Mouse (Mus musculus) thymus, adult 2 months (tissue): Measurements from ENCODE around the gene Ninj1. TPM values are rescaled to one million over a fixed set of nuclear protein-coding genes. Genes with fewer than 3 reads are reported as not detected.

Experiments used
- DNase-seq: peaks from one replicate; pipeline ENCODE4 v3.0.0; 2021
- H3K27ac ChIP-seq: fragments of 200-500 bp; 2 replicates; pipeline ENCODE4 v1.5.1; 2012; ENCODE audit warnings: low read length, control low read depth; ENCODE audit not compliant: control insufficient read depth, insufficient read depth
- H3K27me3 ChIP-seq: fragments of 200-500 bp; 2 replicates; pipeline ENCODE4 v1.6.1; 2012; ENCODE audit warnings: mild to moderate bottlenecking, low read length, moderate library complexity, mixed read lengths; ENCODE audit not compliant: control insufficient read depth, insufficient read depth
- H3K36me3 ChIP-seq: fragments of 200-500 bp; 2 replicates; pipeline ENCODE4 v1.6.1; 2012; ENCODE audit warnings: mild to moderate bottlenecking, low read length, moderate library complexity; ENCODE audit not compliant: control insufficient read depth, insufficient read depth
- H3K4me1 ChIP-seq: fragments of 200-500 bp; replicated peaks from 2 replicates; pipeline ENCODE4 v1.6.1; 2012; ENCODE audit warnings: low read length; ENCODE audit not compliant: control insufficient read depth, insufficient read depth
- H3K4me3 ChIP-seq: fragments of 200-500 bp; 2 replicates; pipeline ENCODE4 v1.5.1; 2012; ENCODE audit warnings: mild to moderate bottlenecking, low read length, control low read depth, moderate library complexity; ENCODE audit not compliant: control insufficient read depth, insufficient read depth
- CTCF ChIP-seq: fragments of 200-500 bp; IDR thresholded peaks from 2 replicates; pipeline ENCODE4 v1.5.1; 2012; ENCODE audit warnings: mild to moderate bottlenecking, control low read depth, low read length, moderate library complexity, borderline replicate concordance; ENCODE audit not compliant: control insufficient read depth, poor library complexity, insufficient read depth; ENCODE audit errors: extremely low read depth
- POLR2A ChIP-seq: fragments of 200-500 bp; IDR thresholded peaks from 2 replicates; pipeline ENCODE4 v1.6.1; 2012; ENCODE audit warnings: mild to moderate bottlenecking, low read length, control low read depth, moderate library complexity; ENCODE audit not compliant: control insufficient read depth, poor library complexity, insufficient read depth; ENCODE audit errors: extremely low read depth
- WGBS: fragments of 180-500 bp; shearing (Covaris S2); methylation state at CpG from one replicate; pipeline ENCODE4 v1.1.7; 2018; 5-methylcytosine and 5-hydroxymethylcytosine counted together
- polyA plus RNA-seq: library from polyadenylated mRNA; depleted of rRNA; stranded (reverse); fragments of >200 nt; gene quantifications from 2 replicates; pipeline ENCODE4 v1.2.3, GENCODE M21; 2012

Gene Ninj1
- polyA plus RNA-seq, 1 experiment: 113 TPM

GRCm38 (mm10) chr13:49186798-49187287, 442 bp upstream of the Ninj1 start:
- peak overlapping the region; percentile 25 for H3K4me3 ChIP-seq
- no peak for DNase-seq
- 24% methylated on average over 11 of the region's 11 CpGs for WGBS
- H3K4me1 ChIP-seq: peaks cover 17% of the 10 kb centered on the region
- H3K27ac ChIP-seq: peak overlapping the region; percentile 4; the same call in 1 of the 2 replicates
- no peaks in the 10 kb centered on the region for H3K36me3 ChIP-seq
- TF ChIP-seq POLR2A: no peak; the same call in 1 of the 2 replicates
- TF ChIP-seq CTCF: no peak
- H3K27me3 ChIP-seq: no peaks in the 10 kb centered on the region

- TF ChIP-seq CTCF (no peak), POLR2A (no peak)
- WGBS: 18% methylated on average over 15 of the region's 15 CpGs
- Histone ChIP-seq H3K27me3 (no peaks in the 10 kb centered on the region), H3K4me3 (peak overlapping the region; percentile 95), H3K27ac (no peak overlapping the region), H3K4me1 (peaks cover 17% of the 10 kb centered on the region), H3K36me3 (no peaks in the 10 kb centered on the region)
- DNase-seq: no peak
These were observed 1.1 kb downstream of the Ninj1 start for GRCm38 (mm10) chr13:49188219-49188965.

- Histone ChIP-seq H3K27ac (no peak overlapping the region), H3K27me3 (no peaks in the 10 kb centered on the region), H3K4me3 (no peak overlapping the region), H3K4me1 (peaks cover 17% of the 10 kb centered on the region), H3K36me3 (no peaks in the 10 kb centered on the region)
- no peak for TF ChIP-seq CTCF
- TF ChIP-seq POLR2A: no peak
- WGBS: 68% methylated on average over 2 of the region's 2 CpGs
- no peak for DNase-seq
These were observed 1.7 kb downstream of the Ninj1 start for GRCm38 (mm10) chr13:49188966-49189360.

GRCm38 (mm10) chr13:49189970-49190870, 2.9 kb downstream of the Ninj1 start:
- Histone ChIP-seq H3K4me1 (peaks cover 17% of the 10 kb centered on the region), H3K27ac (no peak overlapping the region), H3K4me3 (no peak overlapping the region), H3K27me3 (no peaks in the 10 kb centered on the region), H3K36me3 (no peaks in the 10 kb centered on the region)
- WGBS: 79% methylated on average over 12 of the region's 12 CpGs
- TF ChIP-seq POLR2A (no peak), CTCF (no peak)
- DNase-seq: no peak

- WGBS: 79% methylated on average over 7 of the region's 7 CpGs
- Histone ChIP-seq H3K27ac (no peak overlapping the region), H3K27me3 (no peaks in the 10 kb centered on the region), H3K36me3 (no peaks in the 10 kb centered on the region), H3K4me3 (no peak overlapping the region), H3K4me1 (peaks cover 17% of the 10 kb centered on the region)
- TF ChIP-seq POLR2A (no peak), CTCF (no peak)
- no peak for DNase-seq
These were observed 3.8 kb downstream of the Ninj1 start for GRCm38 (mm10) chr13:49190876-49191672.

GRCm38 (mm10) chr13:49191673-49192035, 4.4 kb downstream of the Ninj1 start:
- no peak overlapping the region for H3K4me3 ChIP-seq
- TF ChIP-seq CTCF (no peak), POLR2A (no peak)
- H3K27me3 ChIP-seq: no peaks in the 10 kb centered on the region
- peaks cover 14% of the 10 kb centered on the region for H3K4me1 ChIP-seq
- no peak overlapping the region for H3K27ac ChIP-seq
- H3K36me3 ChIP-seq: no peaks in the 10 kb centered on the region
- DNase-seq: no peak
- WGBS: 60% methylated on average over 5 of the region's 5 CpGs
